Mouse (Mus musculus) neutrophil, adult 5-6 weeks (primary cell): Measurements from ENCODE around the gene Vstm2l. TPM values are rescaled to one million over a fixed set of nuclear protein-coding genes. Genes with fewer than 3 reads are reported as not detected.

ENCODE experiments used
- ATAC-seq: fragments of 151-379, 151-347 bp; 2 replicates; pipeline ENCODE4 v1.8.0; 2017; ENCODE audit warnings: mild to moderate bottlenecking, moderate TSS enrichment; ENCODE audit not compliant: insufficient number of reproducible peaks, poor library complexity, low FRiP score, severe bottlenecking; ENCODE audit errors: extremely low read depth
- total RNA-seq: library from RNA; stranded (forward); fragments of 200-1000 nt; gene quantifications from 2 replicates; pipeline ENCODE4 v1.2.3, GENCODE M21; 2017

The Vstm2l gene
- total RNA-seq, 1 experiment from 2014 or later, result not detected

DNA sequence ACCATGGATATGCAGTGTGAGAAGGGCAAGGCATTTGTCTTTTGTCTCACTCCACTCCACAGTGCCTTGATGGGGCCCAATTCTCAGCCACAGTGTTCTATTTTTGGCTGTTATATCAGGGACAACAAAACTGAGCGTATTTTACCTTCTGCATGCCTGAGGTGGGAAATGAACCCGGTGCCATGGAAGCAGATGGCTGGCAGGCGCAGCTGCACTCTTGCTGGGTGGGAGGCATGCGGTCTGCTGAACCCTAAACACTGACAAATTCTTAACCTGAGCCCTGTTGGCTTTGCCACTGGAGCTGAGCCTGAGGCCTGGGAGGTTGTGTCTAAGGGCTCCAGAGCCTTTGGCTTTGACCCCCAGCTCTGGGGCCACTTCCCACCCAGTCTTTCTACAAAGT is 71.2 kb downstream of the Vstm2l start:
- ATAC-seq, result no peak

DNA sequence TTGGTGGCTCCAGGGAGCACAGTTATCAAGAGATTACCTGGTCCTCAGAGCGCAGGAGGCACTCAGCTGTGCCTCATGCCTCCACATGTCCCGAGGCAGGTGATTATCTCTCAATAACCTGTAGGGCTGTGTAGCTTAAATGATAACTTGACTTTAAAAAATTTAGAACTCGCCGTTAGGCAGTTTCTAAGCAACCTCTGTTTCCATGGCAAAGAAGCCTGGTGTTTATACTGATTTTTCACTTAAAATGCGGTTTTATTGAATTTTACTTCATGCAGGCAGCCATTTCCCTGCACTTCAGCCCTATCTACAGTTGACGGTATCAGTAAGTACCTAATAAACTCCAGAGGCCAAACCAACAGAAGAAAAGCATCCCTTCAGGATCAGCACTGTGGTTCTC is 71.8 kb downstream of the Vstm2l start:
- ATAC-seq, result no peak

- no peak for ATAC-seq
Observed at GRCm38 (mm10) chr2:157988416-157989190, 74.2 kb downstream of the Vstm2l start.

DNA sequence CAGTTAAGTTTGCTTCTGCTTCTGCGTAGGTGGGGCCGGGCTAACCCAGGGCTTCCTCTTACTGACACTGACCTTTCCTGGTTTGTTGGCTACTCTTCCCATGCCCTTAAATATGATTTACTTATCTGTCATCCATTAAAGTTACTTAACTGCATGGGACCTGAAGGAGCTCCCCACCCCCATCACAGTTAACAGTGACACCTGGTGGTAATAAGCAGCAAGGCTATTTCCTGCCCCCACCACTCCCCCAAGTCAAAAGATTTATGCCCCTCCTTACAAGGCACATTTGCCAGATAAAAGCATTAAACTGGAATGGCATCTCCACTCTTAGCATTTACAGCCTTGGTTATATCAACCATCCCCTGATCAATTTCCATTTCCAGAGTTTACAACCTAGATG is 75.5 kb downstream of the Vstm2l start:
- ATAC-seq, result no peak

DNA sequence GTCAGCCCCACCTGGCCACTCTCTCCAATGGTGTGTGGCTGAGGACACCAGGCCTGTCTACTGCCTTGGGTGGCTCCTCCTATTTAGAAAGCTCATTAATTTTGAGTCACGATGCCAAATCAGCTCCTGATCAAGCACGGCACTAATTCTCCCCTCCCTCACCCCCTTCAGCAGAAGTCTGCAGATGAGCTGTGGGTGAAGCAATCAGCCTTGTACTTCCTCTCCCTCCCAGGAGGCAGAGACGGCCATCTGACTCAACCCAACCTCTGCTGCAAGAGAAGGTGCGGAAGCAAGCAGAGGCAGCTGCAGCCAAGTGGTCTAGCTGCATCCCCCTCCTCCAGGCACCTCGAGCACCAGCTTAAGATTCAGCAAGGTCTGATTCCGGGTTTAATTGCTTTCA is 76.6 kb downstream of the Vstm2l start:
- ATAC-seq, result peak; percentile 83

- ATAC-seq, result no peak
Observed at GRCm38 (mm10) chr2:157992501-157992900, 78.0 kb downstream of the Vstm2l start.

Other genes with a start within 250 kb of the Vstm2l start
- 30.2 and 31.5 TPM in 2 replicates for gene Ctnnbl1, start 177.3 kb upstream of the Vstm2l start, total RNA-seq
- 26.4 and 28.2 TPM in 2 replicates for gene Tti1, start 113.8 kb downstream of the Vstm2l start, total RNA-seq
- 18.9 and 29.2 TPM in 2 replicates for gene Rprd1b, start 113.8 kb downstream of the Vstm2l start, total RNA-seq
- gene Tgm2, start 231.8 kb downstream of the Vstm2l start, total RNA-seq, result 16.6 and 20.3 TPM in 2 replicates